Mouse (Mus musculus) bone marrow, adult 2 months (tissue): Measurements from ENCODE around the gene Bmper.

ENCODE experiments used
- CTCF ChIP-seq: fragments of 200-500 bp; IDR thresholded peaks from 2 replicates; pipeline ENCODE4 v1.5.1; 2011; ENCODE audit warnings: low read length, control low read depth; ENCODE audit not compliant: control insufficient read depth, insufficient read depth
- POLR2A ChIP-seq: fragments of 200-500 bp; IDR thresholded peaks from 2 replicates; pipeline ENCODE4 v1.6.1; 2011; ENCODE audit warnings: low read depth, mild to moderate bottlenecking, control low read depth, low read length, borderline replicate concordance; ENCODE audit not compliant: control insufficient read depth

- no peak for TF ChIP-seq POLR2A
- no peak for TF ChIP-seq CTCF
Measured at GRCm38 (mm10) chr9:23191431-23191830, 31.4 kb upstream of the Bmper start.
